Mouse (Mus musculus): ENCODE measurements around the gene Iars2. TPM values are rescaled to one million over a fixed set of nuclear protein-coding genes. Genes with fewer than 3 reads are reported as not detected.

Gene Iars2
- polyA plus RNA-seq, 1 experiment: 11.6 TPM

DNA sequence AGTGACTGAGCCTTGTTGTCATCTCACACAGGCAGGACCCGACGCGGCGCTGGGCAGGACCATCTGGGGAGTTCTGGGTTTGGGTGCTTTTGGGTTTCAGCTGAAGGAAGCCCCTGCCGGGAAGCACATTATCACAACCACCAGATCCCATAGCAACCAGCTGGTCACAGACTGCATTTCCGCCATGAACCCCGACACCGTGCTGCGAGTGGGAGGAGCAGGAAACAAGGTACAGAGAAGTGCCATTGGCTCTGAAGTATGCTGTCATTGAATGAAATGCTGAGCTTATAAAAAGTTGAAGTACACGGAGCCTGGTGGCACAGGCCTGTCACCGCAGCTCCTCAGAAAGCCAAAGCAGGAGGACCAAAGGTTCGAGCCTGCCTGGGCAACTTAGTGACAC is 23.0 kb upstream of the Iars2 start:
- DNase-seq (ENCODE audit: low read depth in 1 of 2, low spot score in 2 of 2): no peak
- 66% methylated on average over 12 of the region's 12 CpGs for WGBS
- H3K4me1 ChIP-seq (ENCODE audit: control insufficient read depth, insufficient read depth, insufficient read length): no peaks in the 10 kb centered on the region
- H3K27me3 ChIP-seq (ENCODE audit: control insufficient read depth, insufficient read depth, low read length): no peaks in the 10 kb centered on the region
- peaks cover 3% of the 10 kb centered on the region; the same call in 1 of the 2 replicates for H3K36me3 ChIP-seq (ENCODE audit: control insufficient read depth, insufficient read depth, low read length)
- TF ChIP-seq POLR2A (IDR thresholded peaks at IDR 0.05; ENCODE audit: low read depth, low read length) (no peak), CTCF (IDR thresholded peaks at IDR 0.05; ENCODE audit: extremely low read depth, insufficient read depth, insufficient read length, insufficient replicate concordance) (no peak)
- no peak overlapping the region for H3K27ac ChIP-seq (ENCODE audit: insufficient read depth, low read length)
- no peak overlapping the region for H3K4me3 ChIP-seq (ENCODE audit: extremely low read depth, insufficient read depth, insufficient read length)

DNA sequence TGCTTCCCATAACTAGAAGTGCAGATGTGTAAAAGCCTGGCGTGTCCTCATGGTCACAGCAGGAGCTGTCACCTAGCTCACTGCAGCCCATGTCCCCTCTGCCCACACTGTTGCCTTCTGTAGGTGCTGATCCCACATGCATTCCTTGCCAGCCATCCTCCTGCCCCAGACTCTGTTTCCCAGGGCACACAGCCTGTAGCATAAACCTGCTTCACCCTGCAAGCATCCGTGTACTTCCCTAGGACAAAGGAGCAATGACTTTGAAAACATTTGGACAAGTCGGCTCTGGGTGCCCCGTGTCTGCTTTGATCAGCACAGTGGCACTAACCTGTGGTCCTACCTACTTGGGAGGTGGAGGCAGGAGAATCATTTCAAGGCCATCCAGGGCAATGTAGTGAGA is 21.4 kb upstream of the Iars2 start:
- no peak for DNase-seq (ENCODE audit: low read depth in 1 of 2, low spot score in 2 of 2)
- no peaks in the 10 kb centered on the region for H3K27me3 ChIP-seq (ENCODE audit: control insufficient read depth, insufficient read depth, low read length)
- 92% methylated on average over 4 of the region's 4 CpGs for WGBS
- H3K4me1 ChIP-seq (ENCODE audit: control insufficient read depth, insufficient read depth, insufficient read length): no peaks in the 10 kb centered on the region
- H3K27ac ChIP-seq (ENCODE audit: insufficient read depth, low read length): no peak overlapping the region
- peaks cover 4% of the 10 kb centered on the region; the same call in 1 of the 2 replicates for H3K36me3 ChIP-seq (ENCODE audit: control insufficient read depth, insufficient read depth, low read length)
- H3K4me3 ChIP-seq (ENCODE audit: extremely low read depth, insufficient read depth, insufficient read length): no peak overlapping the region
- TF ChIP-seq CTCF (IDR thresholded peaks at IDR 0.05; ENCODE audit: extremely low read depth, insufficient read depth, insufficient read length, insufficient replicate concordance) (no peak), POLR2A (IDR thresholded peaks at IDR 0.05; ENCODE audit: low read depth, low read length) (no peak)

DNA sequence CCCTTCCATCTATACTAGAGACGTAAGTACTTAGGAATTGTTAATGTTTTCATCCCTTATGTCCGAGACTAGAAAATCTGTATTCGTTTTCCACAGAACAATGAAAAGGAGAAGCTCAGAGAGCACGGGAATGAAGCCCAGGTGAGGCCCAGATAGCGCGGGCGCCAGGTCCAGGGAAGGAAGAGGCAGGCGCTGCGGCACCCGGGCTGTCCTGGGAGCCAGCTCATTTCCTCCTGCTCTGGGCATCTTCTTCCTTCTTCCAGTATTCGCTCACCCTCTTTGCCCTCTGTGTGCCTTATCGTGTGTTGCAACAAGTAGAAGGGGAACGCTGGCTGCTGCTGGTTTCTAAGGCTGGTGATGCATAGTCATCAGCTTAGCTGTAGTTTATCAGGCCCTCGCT is 20.5 kb upstream of the Iars2 start:
- Histone ChIP-seq H3K36me3 (ENCODE audit: control insufficient read depth, insufficient read depth, low read length) (peaks cover 7% of the 10 kb centered on the region), H3K27ac (ENCODE audit: insufficient read depth, low read length) (no peak overlapping the region), H3K27me3 (ENCODE audit: control insufficient read depth, insufficient read depth, low read length) (no peaks in the 10 kb centered on the region), H3K4me3 (ENCODE audit: extremely low read depth, insufficient read depth, insufficient read length) (no peak overlapping the region), H3K4me1 (ENCODE audit: control insufficient read depth, insufficient read depth, insufficient read length) (no peaks in the 10 kb centered on the region)
- TF ChIP-seq CTCF (IDR thresholded peaks at IDR 0.05; ENCODE audit: extremely low read depth, insufficient read depth, insufficient read length, insufficient replicate concordance) (no peak), POLR2A (IDR thresholded peaks at IDR 0.05; ENCODE audit: low read depth, low read length) (no peak)
- no peak for DNase-seq (ENCODE audit: low read depth in 1 of 2, low spot score in 2 of 2)
- 90% methylated on average over 14 of the region's 14 CpGs for WGBS

DNA sequence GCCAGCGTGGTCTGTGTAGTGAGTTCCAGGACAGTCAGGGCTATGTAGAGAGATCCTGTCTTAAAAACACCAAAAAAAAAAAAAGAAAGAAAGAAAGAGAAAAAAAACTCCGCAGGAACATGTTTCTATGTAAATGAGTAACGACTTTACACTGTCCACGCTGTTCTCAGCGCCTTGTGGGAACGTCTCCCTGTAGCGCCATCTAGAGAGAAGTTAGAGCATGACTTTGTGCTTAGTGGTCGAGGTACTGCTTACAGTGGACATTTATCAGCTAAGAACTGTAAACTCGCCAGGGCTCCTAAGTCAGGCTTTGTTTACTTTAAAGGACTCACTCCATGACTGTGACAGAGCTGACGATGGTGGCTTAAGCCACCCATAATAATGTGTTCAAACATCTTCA is 17.0 kb upstream of the Iars2 start:
- WGBS: 87% methylated on average over 10 of the region's 10 CpGs
- no peaks in the 10 kb centered on the region for H3K27me3 ChIP-seq (ENCODE audit: control insufficient read depth, insufficient read depth, low read length)
- H3K4me3 ChIP-seq (ENCODE audit: extremely low read depth, insufficient read depth, insufficient read length): no peak overlapping the region
- no peak for DNase-seq (ENCODE audit: low read depth in 1 of 2, low spot score in 2 of 2)
- H3K36me3 ChIP-seq (ENCODE audit: control insufficient read depth, insufficient read depth, low read length): peaks cover 13% of the 10 kb centered on the region
- TF ChIP-seq POLR2A (IDR thresholded peaks at IDR 0.05; ENCODE audit: low read depth, low read length) (no peak), CTCF (IDR thresholded peaks at IDR 0.05; ENCODE audit: extremely low read depth, insufficient read depth, insufficient read length, insufficient replicate concordance) (no peak)
- no peaks in the 10 kb centered on the region for H3K4me1 ChIP-seq (ENCODE audit: control insufficient read depth, insufficient read depth, insufficient read length)
- no peak overlapping the region for H3K27ac ChIP-seq (ENCODE audit: insufficient read depth, low read length)

DNA sequence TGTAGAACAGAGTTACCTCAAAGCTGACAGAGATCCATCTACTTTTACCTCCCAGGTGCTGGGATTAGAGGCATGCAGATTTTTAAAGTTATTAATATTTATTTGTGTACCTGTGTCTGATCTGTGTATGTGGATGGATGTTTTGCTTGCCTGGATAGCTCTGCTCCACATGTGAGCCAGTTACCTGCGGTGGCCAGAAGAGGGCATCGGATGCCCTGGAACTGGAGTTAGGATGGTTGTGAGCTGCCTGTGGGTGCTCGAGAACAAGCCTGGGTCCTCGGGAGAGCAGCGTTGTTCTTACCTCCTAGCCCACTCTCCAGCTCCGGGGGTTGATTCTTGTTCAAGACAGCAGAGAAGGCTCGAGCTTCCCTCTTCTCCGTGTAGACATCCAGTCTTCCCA is 14.2 kb upstream of the Iars2 start:
- 89% methylated on average over 8 of the region's 8 CpGs for WGBS
- H3K4me3 ChIP-seq (ENCODE audit: extremely low read depth, insufficient read depth, insufficient read length): no peak overlapping the region
- H3K27ac ChIP-seq (ENCODE audit: insufficient read depth, low read length): no peak overlapping the region
- DNase-seq (ENCODE audit: low read depth in 1 of 2, low spot score in 2 of 2): no peak
- H3K4me1 ChIP-seq (ENCODE audit: control insufficient read depth, insufficient read depth, insufficient read length): no peaks in the 10 kb centered on the region
- H3K27me3 ChIP-seq (ENCODE audit: control insufficient read depth, insufficient read depth, low read length): no peaks in the 10 kb centered on the region
- TF ChIP-seq CTCF (IDR thresholded peaks at IDR 0.05; ENCODE audit: extremely low read depth, insufficient read depth, insufficient read length, insufficient replicate concordance) (no peak), POLR2A (IDR thresholded peaks at IDR 0.05; ENCODE audit: low read depth, low read length) (no peak)
- H3K36me3 ChIP-seq (ENCODE audit: control insufficient read depth, insufficient read depth, low read length): peaks cover 15% of the 10 kb centered on the region

DNA sequence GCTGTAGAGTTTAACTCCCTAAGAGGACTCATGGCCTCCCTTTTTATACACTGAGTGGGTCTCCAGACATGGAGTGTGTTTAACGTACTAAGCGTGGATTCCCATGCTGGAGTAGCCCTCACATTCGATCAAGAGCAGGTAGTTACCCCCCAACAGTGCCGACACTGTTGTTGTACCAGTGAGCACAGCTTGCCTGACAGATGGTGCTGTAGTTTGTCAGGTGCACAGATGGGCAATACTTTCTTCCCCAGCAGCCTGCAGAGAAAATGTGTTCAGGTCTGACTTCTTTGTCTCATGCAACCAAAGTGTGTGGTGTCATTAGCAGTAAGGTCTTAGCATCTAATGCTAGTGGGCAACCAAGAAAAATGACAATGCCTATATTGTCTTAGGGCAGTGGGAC is 13.2 kb upstream of the Iars2 start:
- 91% methylated on average over 4 of the region's 4 CpGs for WGBS
- no peak for DNase-seq (ENCODE audit: low read depth in 1 of 2, low spot score in 2 of 2)
- no peaks in the 10 kb centered on the region for H3K27me3 ChIP-seq (ENCODE audit: control insufficient read depth, insufficient read depth, low read length)
- H3K36me3 ChIP-seq (ENCODE audit: control insufficient read depth, insufficient read depth, low read length): peaks cover 16% of the 10 kb centered on the region
- H3K4me3 ChIP-seq (ENCODE audit: extremely low read depth, insufficient read depth, insufficient read length): no peak overlapping the region
- TF ChIP-seq POLR2A (IDR thresholded peaks at IDR 0.05; ENCODE audit: low read depth, low read length): no peak
- no peak for TF ChIP-seq CTCF (IDR thresholded peaks at IDR 0.05; ENCODE audit: extremely low read depth, insufficient read depth, insufficient read length, insufficient replicate concordance)
- H3K4me1 ChIP-seq (ENCODE audit: control insufficient read depth, insufficient read depth, insufficient read length): no peaks in the 10 kb centered on the region
- H3K27ac ChIP-seq (ENCODE audit: insufficient read depth, low read length): no peak overlapping the region

DNA sequence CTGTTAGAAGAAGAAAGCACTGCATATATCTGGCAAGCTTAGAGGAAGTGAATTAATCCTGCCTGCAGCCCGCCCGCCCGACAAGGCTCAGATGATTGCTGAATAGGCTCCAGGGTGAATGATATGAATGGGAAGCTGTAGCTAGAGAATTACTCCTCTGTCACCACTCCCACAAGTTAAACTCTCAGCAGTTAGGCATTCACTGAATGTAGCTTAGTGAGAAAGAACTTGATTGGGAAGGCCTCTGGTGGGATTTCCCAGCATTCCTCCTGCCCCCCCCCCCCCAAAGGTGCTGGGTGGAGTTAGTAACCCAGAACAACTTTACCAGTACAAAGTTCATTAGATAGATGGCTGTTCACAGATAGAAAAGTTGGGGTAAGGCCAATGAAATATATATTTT is 7.3 kb upstream of the Iars2 start:
- no peak for DNase-seq (ENCODE audit: low read depth in 1 of 2, low spot score in 2 of 2)
- TF ChIP-seq POLR2A (IDR thresholded peaks at IDR 0.05; ENCODE audit: low read depth, low read length) (no peak), CTCF (IDR thresholded peaks at IDR 0.05; ENCODE audit: extremely low read depth, insufficient read depth, insufficient read length, insufficient replicate concordance) (no peak)
- Histone ChIP-seq H3K4me3 (ENCODE audit: extremely low read depth, insufficient read depth, insufficient read length) (no peak overlapping the region), H3K4me1 (ENCODE audit: control insufficient read depth, insufficient read depth, insufficient read length) (no peaks in the 10 kb centered on the region), H3K27ac (ENCODE audit: insufficient read depth, low read length) (no peak overlapping the region), H3K36me3 (ENCODE audit: control insufficient read depth, insufficient read depth, low read length) (peaks cover 6% of the 10 kb centered on the region), H3K27me3 (ENCODE audit: control insufficient read depth, insufficient read depth, low read length) (no peaks in the 10 kb centered on the region)
- WGBS: 80% methylated on average over 3 of the region's 3 CpGs
